Mouse (Mus musculus) fat pad, adult 2 months (tissue): ENCODE measurements around the gene Adprhl1.

Source experiments
- DNase-seq: peaks from one replicate; pipeline ENCODE4 v3.0.0-alpha.2; 2011; ENCODE audit warnings: low read depth, low spot score; ENCODE audit errors: extremely low read depth

Gene Adprhl1

GRCm38 (mm10) chr8:13199385-13200061 lies 54.4 kb downstream of the Adprhl1 start:
- DNase-seq = no peak

DNA sequence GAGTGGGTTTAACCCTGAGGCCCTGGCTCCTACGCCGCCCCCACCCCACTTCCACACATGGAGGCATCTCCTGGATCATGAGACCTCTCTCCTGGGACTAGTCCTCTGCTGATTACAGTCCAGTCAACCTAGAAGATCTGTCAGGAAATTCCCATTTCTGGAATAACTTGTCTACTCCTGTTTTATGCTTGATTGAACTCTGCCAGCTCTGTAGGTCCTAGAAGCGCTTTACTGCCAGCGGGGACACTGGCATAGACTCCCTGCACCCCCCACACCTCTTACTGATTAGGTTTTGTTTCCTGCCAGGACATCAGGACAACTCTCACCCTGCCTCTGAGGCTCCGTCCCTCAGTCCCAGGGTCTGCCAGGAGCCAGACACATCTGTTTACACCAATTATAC lies 56.5 kb downstream of the Adprhl1 start:
- no peak for DNase-seq

GRCm38 (mm10) chr8:13194818-13195217 lies 59.1 kb downstream of the Adprhl1 start:
- DNase-seq = no peak

- DNase-seq = no peak
Measured at GRCm38 (mm10) chr8:13190235-13190634, 63.7 kb downstream of the Adprhl1 start.

- DNase-seq = no peak
Measured at GRCm38 (mm10) chr8:13188857-13189256, 65.1 kb downstream of the Adprhl1 start.

DNA sequence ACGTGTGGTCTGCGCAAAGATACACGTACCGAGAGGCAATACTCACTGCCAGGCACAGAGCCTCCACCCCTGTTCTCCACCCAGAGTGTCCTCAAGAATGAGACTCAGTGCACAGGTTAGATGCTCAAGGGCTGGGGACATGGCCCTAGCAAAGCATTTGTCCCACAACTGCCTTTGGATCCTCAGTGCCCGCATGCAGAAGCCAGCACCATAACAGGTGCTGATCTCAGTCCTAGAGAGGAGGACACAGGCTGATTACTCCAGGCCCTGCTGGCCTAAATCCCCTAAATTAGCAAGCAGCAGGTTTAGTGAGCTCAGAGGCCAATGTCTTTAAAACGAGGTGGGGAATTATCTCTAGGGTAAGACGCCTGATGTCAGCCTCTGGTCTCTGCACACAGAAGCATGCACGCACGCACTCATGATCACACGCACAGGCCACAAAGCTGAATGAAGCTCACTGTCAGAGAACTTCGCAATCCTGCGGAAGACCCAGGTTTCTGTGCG lies 65.9 kb downstream of the Adprhl1 start:
- DNase-seq = no peak

DNA sequence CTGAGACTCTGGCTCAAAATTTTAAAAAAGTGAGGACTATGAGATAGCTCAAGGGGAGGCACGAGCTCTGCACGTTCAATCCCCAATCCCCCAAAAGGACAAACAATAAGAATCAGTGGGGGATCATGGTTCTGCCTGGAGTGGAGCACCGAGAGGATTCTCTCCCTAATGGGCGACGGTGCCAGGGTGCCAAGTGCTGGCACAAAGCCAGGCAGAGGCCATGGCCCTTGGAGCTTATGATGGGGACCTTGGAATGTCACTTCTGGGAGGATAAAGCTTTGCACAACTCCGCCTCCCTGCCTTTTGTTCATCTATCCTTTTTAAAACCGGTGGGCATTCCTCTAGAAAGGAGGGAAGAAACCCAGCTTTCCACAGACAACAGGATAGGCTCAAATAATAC lies 66.3 kb downstream of the Adprhl1 start:
- DNase-seq = no peak

GRCm38 (mm10) chr8:13187229-13187628 lies 66.7 kb downstream of the Adprhl1 start:
- DNase-seq = no peak

DNA sequence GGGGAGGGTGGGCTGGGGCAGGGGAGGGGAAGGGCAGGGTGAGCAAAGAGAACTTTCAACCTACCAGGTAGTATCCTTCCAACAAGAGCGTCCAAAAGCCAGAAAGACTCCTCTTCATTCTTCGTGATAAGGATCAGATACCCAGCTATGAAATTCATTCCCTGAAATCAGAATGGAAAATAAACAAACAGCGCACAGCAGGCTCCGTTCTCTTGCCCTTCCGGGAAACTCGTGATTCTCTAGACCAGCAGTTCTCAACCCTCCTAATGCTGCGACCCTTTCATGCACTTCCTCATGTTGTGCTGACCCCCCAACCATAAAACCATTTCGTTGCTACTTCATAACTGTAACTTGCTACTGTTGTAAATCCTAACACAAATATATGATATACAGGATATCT lies 67.1 kb downstream of the Adprhl1 start:
- DNase-seq = no peak

DNA sequence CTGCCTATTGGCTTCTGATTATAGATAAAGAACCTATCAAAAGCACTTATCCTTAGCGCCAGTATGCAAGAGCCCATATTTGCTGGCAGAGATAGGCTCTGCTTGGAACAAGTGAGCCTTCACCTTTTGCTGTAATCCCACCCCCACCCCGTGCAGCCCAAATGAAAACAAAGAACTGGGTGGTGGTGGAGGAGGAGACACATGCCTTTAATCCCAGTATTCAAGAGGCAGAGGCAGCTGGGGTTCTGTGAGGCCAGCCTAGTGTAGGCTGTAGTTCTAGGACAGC lies 72.3 kb downstream of the Adprhl1 start:
- DNase-seq = no peak

DNA sequence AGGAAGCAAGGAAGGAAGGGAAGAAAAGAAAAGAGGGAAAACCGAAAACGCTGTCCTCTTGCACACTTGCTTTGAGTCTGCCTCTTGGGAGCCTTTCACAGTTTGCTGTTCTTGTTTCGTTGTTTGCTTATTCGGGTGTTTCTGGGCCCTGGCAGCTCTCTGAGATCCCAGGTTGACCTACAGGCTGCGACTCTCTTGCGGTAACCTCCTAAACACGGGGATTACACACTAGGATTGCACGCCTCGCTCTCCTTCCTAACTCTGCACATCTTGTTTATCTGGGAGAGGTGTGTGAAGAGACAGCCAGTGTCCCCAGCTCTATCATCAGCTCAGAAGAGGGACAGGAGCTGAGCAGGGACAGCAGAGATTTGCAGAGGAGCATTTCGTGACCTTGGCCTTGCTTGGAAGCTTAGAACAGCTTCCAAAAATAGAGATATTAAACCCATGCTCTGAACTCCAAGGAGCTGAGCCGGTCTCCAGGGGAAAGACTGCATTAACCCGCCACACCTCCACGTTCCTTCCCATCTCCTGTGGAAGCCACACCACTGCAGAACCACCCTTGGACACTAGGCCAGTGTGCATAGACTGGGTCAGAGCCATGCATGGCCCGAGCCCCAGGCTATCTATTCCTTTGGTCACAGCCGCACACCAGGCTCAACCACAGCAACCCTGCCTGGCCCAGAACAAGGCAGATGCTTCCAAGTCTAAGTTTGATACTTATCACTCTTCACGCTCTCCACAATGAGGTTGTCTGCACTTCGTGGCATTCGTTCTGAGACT lies 72.9 kb downstream of the Adprhl1 start:
- DNase-seq = no peak

DNA sequence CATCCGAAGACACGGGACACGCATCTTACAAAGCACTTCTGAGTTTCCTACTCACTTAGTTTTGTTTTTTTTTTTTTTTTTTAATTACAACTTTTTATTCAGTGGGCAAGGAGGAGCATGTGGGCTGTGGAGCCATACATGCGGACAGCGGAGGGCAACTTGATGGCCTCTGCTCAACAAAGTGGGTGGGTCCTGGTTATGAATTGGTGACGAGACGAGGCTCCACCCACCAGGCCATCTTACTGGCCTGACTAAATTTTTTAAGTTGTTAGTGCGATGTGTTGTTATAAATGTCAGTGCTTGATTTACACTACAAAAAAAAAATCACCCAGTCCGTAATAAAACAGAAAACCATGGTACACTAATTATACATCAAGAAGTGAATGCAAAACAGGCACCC lies 73.6 kb downstream of the Adprhl1 start:
- no peak for DNase-seq

GRCm38 (mm10) chr8:13179948-13180347 lies 74.0 kb downstream of the Adprhl1 start:
- DNase-seq = no peak

GRCm38 (mm10) chr8:13179482-13179881 lies 74.5 kb downstream of the Adprhl1 start:
- no peak for DNase-seq

GRCm38 (mm10) chr8:13178137-13178536 lies 75.8 kb downstream of the Adprhl1 start:
- DNase-seq = no peak

GRCm38 (mm10) chr8:13177173-13177852 lies 76.6 kb downstream of the Adprhl1 start:
- no peak for DNase-seq

GRCm38 (mm10) chr8:13175650-13176049 lies 78.3 kb downstream of the Adprhl1 start:
- DNase-seq = no peak

DNA sequence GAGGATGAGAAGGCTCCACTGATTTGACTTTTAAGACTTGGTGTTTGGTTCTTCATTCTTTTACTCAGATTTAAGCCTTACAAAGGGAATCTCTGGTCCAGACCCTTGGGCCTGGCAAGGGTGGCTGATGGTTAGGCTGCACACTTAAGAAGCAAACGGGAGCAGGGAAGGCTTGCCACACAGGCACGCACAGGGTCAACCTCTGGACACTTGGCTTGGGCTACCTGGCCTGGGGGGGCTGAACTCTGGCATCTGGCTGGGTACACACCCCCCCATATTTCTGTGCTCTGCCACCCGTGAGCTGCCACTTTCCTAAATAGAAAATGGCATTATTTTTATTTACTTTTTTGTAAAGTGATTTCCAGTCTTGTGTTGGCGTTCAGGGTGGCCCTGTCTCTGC lies 79.2 kb downstream of the Adprhl1 start:
- DNase-seq = no peak

- DNase-seq = no peak
Measured at GRCm38 (mm10) chr8:13174305-13174704, 79.7 kb downstream of the Adprhl1 start.
